Mouse (Mus musculus) right cerebral cortex, postnatal 36 days (tissue): ENCODE data around the gene Stard13.

Source experiments
- DNase-seq, 2 experiments: peaks; one replicate each; pipeline ENCODE4 v3.0.0; 2022; ENCODE audit warnings: low spot score in 2 of 2, mixed read lengths in 1 of 2

Stard13 gene

DNA sequence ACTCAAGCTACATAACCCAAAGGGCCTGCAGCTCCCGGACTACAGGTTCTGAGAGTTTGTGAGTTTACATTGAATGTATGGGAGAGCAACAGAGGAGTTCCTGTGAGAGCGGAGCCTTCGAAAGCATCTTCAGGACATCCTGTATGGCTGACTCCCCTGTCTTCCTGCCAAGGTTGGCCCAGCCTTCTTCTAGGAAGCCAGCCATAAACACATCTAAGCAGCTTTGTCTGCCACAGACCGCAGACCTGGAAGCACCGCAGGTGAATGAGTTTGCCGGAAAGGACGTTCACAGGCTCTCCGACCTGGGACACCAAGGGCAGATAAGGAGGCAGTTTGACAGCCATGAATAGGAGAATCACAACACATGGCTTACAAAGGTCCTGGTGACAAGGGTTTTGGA, 52.3 kb downstream of the Stard13 start:
- DNase-seq, result no peak

- no peak for DNase-seq
These were observed 53.4 kb downstream of the Stard13 start for GRCm38 (mm10) chr5:151180176-151180785.

DNA sequence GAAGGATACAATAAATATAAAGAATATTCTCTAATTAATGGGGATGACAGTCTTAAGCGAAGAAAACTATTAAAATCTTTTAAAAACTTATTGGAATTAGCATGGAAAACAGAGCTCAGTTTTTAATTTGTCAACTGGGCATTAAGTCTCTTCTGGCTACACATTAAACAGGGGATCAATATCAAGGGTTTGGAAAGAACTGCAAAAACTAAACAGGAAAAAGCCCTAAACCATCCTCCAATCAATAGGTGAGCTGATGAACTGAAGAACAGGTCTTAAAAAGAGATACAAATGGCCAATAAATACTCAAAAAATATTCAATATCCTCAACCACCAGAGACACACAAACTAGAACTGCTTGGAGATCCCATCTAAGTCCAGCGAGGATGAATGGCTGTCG, 56.5 kb downstream of the Stard13 start:
- no peak for DNase-seq

- no peak for DNase-seq
These were observed 57.7 kb downstream of the Stard13 start for GRCm38 (mm10) chr5:151175897-151176313.

DNA sequence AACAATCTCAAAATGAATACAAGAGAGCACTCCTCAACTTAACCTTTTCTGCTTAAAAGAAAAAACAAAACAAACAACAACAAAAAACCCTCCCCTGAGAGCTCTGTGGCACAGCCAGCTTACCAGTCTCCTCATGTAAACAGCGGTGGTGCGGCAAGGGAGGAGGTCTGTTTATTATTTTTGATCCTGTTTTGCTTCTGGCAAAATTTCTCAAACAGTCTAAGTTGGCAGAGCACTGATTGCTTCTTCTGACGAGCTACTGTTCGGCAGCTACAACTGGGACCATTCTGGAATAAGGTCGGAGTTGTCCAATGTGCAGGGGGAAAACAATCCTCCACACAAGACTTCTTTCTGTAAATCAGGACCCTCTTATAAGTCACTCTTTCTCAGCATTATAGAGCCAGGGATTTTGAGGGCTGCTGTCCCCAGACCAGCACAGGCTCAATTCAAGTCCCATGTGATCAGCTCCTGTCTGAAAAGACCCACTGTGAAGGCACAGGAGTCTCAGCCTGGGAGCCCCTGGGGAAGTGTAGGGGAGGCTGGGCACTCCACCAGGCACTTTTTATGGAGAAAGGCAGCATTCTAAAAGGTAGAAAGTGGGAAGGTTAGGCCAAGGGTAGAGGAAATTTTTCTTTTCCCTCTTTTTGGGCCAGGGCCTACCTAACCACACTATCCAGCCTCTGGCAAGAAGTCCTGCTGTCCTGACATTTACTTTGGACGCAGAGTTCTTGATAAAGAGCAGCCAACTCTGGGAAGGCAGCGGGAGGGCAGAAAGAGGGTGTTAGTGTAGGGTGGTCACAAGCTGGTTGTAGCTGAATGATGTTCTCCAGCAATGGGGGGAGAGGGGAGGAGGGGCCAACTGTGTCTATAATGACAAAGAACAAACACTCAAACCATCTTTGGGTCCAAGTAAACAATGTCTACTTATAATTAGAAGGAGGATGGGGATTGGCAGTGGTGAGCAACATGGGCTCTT, 58.9 kb downstream of the Stard13 start:
- DNase-seq, result no peak

DNA sequence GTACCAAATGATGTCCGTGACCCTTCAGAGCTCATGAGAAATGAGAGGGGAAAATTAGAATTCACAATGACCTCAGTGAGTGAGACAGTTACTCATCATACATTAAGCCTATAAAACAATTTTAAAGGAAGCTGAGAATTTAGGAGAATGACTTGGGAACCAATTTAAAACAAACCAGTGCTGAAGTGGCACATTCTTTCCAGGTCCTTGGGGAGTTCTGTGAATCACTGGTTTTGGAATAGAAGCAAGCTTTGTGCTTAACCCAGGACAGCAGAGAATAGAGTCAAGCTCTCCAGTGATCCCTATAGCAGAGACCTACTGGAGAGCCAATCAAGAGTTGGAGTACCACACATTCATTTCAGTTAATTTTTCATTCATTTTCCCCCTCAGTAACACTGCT, 59.9 kb downstream of the Stard13 start:
- no peak for DNase-seq

- DNase-seq, result no peak
These were observed 63.4 kb downstream of the Stard13 start for GRCm38 (mm10) chr5:151170168-151170750.

- DNase-seq, result no peak
These were observed 65.4 kb downstream of the Stard13 start for GRCm38 (mm10) chr5:151168191-151168590.

DNA sequence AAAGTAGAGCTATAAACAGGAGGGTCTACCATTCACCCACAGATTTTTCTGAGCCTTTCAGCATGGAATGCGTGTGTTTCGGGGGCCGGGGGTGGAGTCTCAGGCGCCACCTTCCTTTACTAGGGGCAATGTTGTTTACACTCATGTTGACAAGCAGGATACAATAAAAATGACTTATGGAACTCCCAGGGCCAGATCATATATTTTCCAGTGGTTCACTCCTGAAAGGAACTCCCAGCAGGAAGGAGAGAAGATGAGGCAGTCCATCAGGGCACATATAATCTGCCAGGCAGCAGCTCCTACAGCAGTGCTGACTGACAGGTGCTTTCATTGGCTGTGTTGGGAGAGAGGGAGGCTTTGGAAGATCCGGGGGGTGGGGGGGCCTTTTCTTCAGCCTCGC, 66.0 kb downstream of the Stard13 start:
- DNase-seq, result no peak

- DNase-seq, result peak in 1 of 2 experiments; percentile 26
These were observed 67.4 kb downstream of the Stard13 start for GRCm38 (mm10) chr5:151166266-151166665.

DNA sequence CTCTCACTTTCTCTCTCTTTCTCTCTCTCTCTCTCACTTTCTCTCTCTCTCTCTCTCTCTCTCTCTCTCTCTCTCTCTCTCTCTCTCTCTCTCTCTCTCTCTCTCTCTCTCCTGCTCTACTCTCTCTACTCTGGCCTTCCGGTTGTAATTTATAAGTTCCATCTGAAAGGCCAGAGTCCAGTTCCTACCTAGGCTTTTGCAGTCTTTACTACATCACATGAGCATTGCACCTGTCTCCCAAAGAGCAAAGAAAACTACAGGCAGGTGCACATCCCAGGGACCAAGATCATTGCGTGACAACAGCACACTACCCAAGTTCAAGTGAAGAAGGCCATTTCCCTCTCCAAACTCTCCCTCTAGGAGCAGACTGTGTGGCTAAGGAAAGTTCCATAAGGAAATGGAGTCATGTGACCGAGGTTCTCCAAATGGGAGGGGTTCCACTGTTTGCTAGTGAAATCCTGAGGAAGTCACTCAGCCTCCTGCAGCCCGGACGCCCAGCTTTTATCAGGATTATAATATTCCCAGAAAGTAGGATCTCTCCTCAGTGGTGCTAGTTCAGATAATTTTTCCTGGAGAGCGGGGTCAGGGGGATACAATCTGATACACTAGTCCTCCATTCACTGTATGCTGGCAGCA, 68.1 kb downstream of the Stard13 start:
- no peak for DNase-seq

- DNase-seq, result no peak
These were observed 68.8 kb downstream of the Stard13 start for GRCm38 (mm10) chr5:151164815-151165214.

DNA sequence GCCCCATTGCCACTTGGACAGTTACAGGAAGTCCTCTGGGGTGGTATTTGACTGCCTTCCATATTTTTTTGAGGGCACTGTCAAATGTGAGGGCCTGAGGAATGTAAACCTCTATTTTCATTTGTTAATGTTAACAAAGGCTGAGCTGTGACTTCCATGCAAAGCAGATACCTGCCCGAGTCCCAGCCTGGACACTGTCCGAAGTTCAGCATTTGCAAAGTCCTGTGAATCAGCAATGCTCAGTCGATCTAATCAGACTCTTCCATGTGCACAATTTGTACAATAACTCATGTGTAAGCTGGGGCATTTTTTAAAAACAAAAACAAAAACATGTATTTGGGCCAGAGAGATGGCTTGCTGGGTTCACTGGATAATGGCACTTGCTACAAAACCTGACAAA, 71.0 kb downstream of the Stard13 start:
- DNase-seq, result no peak

- DNase-seq, result no peak
These were observed 78.4 kb downstream of the Stard13 start for GRCm38 (mm10) chr5:151155247-151155646.

DNA sequence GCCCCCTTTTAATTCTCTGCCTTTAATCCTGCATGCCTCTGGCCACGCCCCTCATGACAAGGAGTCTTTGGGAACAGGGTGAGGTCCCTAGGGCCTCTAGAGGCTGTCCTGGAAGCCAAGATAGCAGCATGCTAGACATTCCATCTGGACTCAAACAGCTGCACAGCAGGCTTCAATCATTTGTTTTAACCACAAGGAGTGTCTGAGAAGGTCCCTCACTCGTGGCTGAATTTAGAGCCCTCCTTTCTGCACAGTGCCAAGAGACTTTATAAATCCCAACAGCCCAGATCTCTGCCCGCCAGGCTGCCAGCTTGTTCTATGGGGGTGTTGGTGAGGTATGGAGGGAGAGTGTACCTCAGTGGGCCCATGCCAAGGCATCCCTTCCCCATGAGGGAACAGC, 78.9 kb downstream of the Stard13 start:
- no peak for DNase-seq

DNA sequence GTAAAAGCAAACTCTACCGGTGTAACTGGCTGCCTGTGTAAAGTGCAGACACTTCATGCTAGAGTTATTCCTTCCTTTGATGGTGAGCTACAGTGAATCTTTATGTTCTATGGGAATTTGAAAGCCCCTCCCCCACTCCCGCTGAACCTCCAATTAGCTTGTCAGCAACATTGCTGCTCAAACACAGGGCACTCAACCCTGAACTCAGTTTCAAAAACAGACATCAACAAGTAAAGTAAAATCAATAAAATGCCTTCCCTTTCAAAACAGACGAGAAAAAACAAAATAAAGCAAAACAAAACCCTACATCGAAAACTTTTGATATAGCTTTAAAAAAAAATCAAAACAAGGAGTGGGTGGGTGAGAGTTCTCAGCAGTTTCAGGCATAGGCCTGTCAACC, 79.6 kb downstream of the Stard13 start:
- DNase-seq, result no peak

GRCm38 (mm10) chr5:151151549-151151948, 82.1 kb downstream of the Stard13 start:
- DNase-seq, result no peak

GRCm38 (mm10) chr5:151149509-151149908, 84.1 kb downstream of the Stard13 start:
- no peak for DNase-seq

- no peak for DNase-seq
These were observed 85.6 kb downstream of the Stard13 start for GRCm38 (mm10) chr5:151148079-151148478.

GRCm38 (mm10) chr5:151145807-151146206, 87.8 kb downstream of the Stard13 start:
- DNase-seq, result no peak

DNA sequence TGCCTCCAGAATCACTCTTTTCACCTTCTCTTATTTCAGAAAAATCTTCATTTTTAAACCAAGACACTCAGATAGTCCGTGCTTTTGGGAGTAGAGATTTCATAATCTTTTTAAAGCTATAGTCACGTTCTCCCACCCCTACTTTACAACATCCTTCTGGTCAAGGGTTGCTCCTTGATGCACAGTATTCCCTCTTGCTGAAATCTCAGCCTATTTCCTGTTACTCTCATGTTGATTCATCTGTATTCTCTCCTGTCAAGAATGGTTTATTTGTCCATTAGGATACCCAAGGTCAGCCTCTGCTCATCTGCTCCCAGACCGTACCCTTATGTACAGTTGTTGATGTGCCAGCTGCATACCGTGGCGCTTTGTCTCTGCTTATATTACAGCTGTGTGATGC, 89.7 kb downstream of the Stard13 start:
- DNase-seq, result no peak
